In the genomic region with DNA sequence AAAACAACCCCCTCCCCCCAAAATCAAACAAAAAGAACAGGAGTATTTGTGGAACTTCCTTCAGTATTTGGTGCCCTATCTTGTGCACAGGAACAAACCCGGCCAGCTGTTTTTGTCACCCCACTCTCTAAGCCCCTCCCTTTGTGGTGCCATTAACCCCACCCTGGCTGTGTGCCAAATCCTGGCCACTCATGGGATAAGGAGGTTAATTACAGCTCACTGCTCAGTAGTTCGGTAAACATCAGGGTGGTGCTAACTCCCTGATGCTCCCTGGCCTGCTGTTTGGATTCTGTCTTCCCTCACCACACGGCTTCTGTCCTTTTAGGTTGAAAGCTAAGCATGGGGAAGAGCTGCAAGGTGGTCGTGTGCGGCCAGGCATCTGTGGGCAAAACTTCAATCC, we compare ENCODE assay signal across 8 mouse cellular contexts. TPM values are rescaled to one million over a fixed set of nuclear protein-coding genes. Genes with fewer than 3 reads are reported as not detected.
DNase-seq lines count a peak whose midpoint lies in the region; ATAC-seq lines count a peak whose summit lies in the region.

No protein-coding gene starts in this region.

- H3K27ac ChIP-seq in embryonic facial prominence, embryonic 14.5 days (replicated peaks; ENCODE audit: low read depth, low read length), result peak overlapping the region; percentile 89; the same call in 1 of the 2 replicates
- peak overlapping the region; percentile 49 for H3K27ac ChIP-seq in intestine, embryonic 15.5 days
- H3K27ac ChIP-seq in liver, embryonic 15.5 days (replicated peaks), result peak overlapping the region; percentile 78

- H3K9ac ChIP-seq in embryonic facial prominence, embryonic 14.5 days (ENCODE audit: low read depth, low read length), result peak overlapping the region; percentile 87
- H3K9ac ChIP-seq in intestine, embryonic 15.5 days, result peak overlapping the region; percentile 34; the same call in 1 of the 2 replicates
- peak overlapping the region; percentile 77; the same call in 1 of the 2 replicates for H3K9ac ChIP-seq in liver, embryonic 15.5 days

- H3K27me3 ChIP-seq in embryonic facial prominence, embryonic 14.5 days (replicated peaks; ENCODE audit: control insufficient read depth, insufficient read depth, low read length), result no peaks in the 10 kb centered on the region
- H3K27me3 ChIP-seq in intestine, embryonic 15.5 days (replicated peaks), result no peaks in the 10 kb centered on the region; the same call in 1 of the 2 replicates
- no peaks in the 10 kb centered on the region for H3K27me3 ChIP-seq in liver, embryonic 15.5 days

- DNase-seq in gastrocnemius, postnatal 14 days, result peak; percentile 55
- no peak for DNase-seq in gastrocnemius, adult 8-10 months (ENCODE audit: low spot score in 2 of 2)
- peak; percentile 79 for DNase-seq in embryonic facial prominence, embryonic 14.5 days (ENCODE audit: low spot score)
- DNase-seq in retina, embryonic 14.5 days (ENCODE audit: low spot score), result peak; percentile 59
- no peak for DNase-seq in layer of hippocampus, postnatal 25 days (ENCODE audit: extremely low spot score in 1 of 2, low spot score in 1 of 2)

- H3K9me3 ChIP-seq in embryonic facial prominence, embryonic 14.5 days (ENCODE audit: control insufficient read depth, low read length), result no peaks in the 10 kb centered on the region
- no peaks in the 10 kb centered on the region for H3K9me3 ChIP-seq in intestine, embryonic 15.5 days
- no peaks in the 10 kb centered on the region for H3K9me3 ChIP-seq in liver, embryonic 15.5 days (replicated peaks)

- ATAC-seq in embryonic facial prominence, embryonic 14.5 days (ENCODE audit: low read depth), result no peak
- no peak for ATAC-seq in intestine, embryonic 15.5 days
- no peak for ATAC-seq in liver, embryonic 15.5 days (ENCODE audit: insufficient read depth)
- no peak for ATAC-seq in CD4-positive, CD25-positive, alpha-beta regulatory T cell, adult 4 months

- intact Hi-C loops in gastrocnemius, postnatal 14 days (cut with DNase I; ENCODE audit: low total_unique reads), result no loop called here

- peak overlapping the region; percentile 79 for H3K4me3 ChIP-seq in embryonic facial prominence, embryonic 14.5 days (ENCODE audit: low read depth, low read length)
- peak overlapping the region; percentile 71 for H3K4me3 ChIP-seq in intestine, embryonic 15.5 days (replicated peaks)
- H3K4me3 ChIP-seq in liver, embryonic 15.5 days (replicated peaks), result peak overlapping the region; percentile 89

- peaks cover 12% of the 10 kb centered on the region for H3K4me1 ChIP-seq in embryonic facial prominence, embryonic 14.5 days (ENCODE audit: control insufficient read depth, insufficient read depth, low read length)
- H3K4me1 ChIP-seq in intestine, embryonic 15.5 days (replicated peaks), result peaks cover 29% of the 10 kb centered on the region
- H3K4me1 ChIP-seq in liver, embryonic 15.5 days (replicated peaks), result peaks cover 68% of the 10 kb centered on the region

- 53% methylated on average over 5 of the region's 5 CpGs for WGBS in embryonic facial prominence, embryonic 14.5 days
- WGBS in intestine, embryonic 15.5 days, result 36% methylated on average over 5 of the region's 5 CpGs
- WGBS in liver, embryonic 15.5 days (ENCODE audit: insufficient replicate concordance), result 46% methylated on average over 5 of the region's 5 CpGs

- H3K4me2 ChIP-seq in embryonic facial prominence, embryonic 14.5 days (ENCODE audit: low read depth, low read length), result peak overlapping the region; percentile 59
- H3K4me2 ChIP-seq in intestine, embryonic 15.5 days (replicated peaks), result peak overlapping the region; percentile 46
- H3K4me2 ChIP-seq in liver, embryonic 15.5 days, result peak overlapping the region; percentile 72

- H3K36me3 ChIP-seq in embryonic facial prominence, embryonic 14.5 days (ENCODE audit: control insufficient read depth, insufficient read depth, low read length), result peaks cover 28% of the 10 kb centered on the region; the same call in 1 of the 2 replicates
- peaks cover 10% of the 10 kb centered on the region; the same call in 1 of the 2 replicates for H3K36me3 ChIP-seq in intestine, embryonic 15.5 days
- peaks cover 20% of the 10 kb centered on the region for H3K36me3 ChIP-seq in liver, embryonic 15.5 days (replicated peaks)

RNA-seq across cellular contexts. Expression of gene Dnajc7, which starts 3.9 kb away (rescaled TPM):
- 100 to 1,000 TPM; 143 to 179 TPM for total RNA-seq in gastrocnemius, postnatal 14 days (2021)
- total RNA-seq in gastrocnemius, adult 8-10 months (2022), result 100 to 1,000 TPM in 2 of 4 experiments, 10 to 100 TPM in 2; 79.4 to 106 (median 95.5) TPM
- 58.2 and 64.5 TPM in 2 replicates for polyA plus RNA-seq in embryonic facial prominence, embryonic 14.5 days (2014; fragmentation: Nextera tagmentation; extraction: Ambion mirVana)
- 188 TPM in 2 replicates for polyA plus RNA-seq in intestine, embryonic 15.5 days (2015; fragmentation: Nextera tagmentation; extraction: Ambion mirVana)
- 61.0 and 66.8 TPM in 2 replicates for polyA plus RNA-seq in liver, embryonic 15.5 days (2015; fragmentation: Nextera tagmentation; extraction: Ambion mirVana)
- total RNA-seq in layer of hippocampus, postnatal 25 days (2021), result 100 to 1,000 TPM; 234 to 286 TPM
- polyA plus RNA-seq in CD4-positive, CD25-positive, alpha-beta regulatory T cell, adult 4 months (2017; shearing (Covaris generic)), result 100 to 1,000 TPM; 426 to 510 TPM

RNA-seq across cellular contexts. Expression of gene Nkiras2, which starts 4.8 kb away (rescaled TPM):
- 10 to 100 TPM; 21.2 to 23.4 TPM for total RNA-seq in gastrocnemius, postnatal 14 days (2021)
- total RNA-seq in gastrocnemius, adult 8-10 months (2022), result 10 to 100 TPM; 18.1 to 18.9 (median 18.6) TPM
- 67.1 and 81.0 TPM in 2 replicates for polyA plus RNA-seq in embryonic facial prominence, embryonic 14.5 days (2014; fragmentation: Nextera tagmentation; extraction: Ambion mirVana)
- 57.6 and 65.0 TPM in 2 replicates for polyA plus RNA-seq in intestine, embryonic 15.5 days (2015; fragmentation: Nextera tagmentation; extraction: Ambion mirVana)
- polyA plus RNA-seq in liver, embryonic 15.5 days (2015; fragmentation: Nextera tagmentation; extraction: Ambion mirVana), result 18.8 and 19.2 TPM in 2 replicates
- total RNA-seq in layer of hippocampus, postnatal 25 days (2021), result 10 to 100 TPM; 15.1 to 16.5 TPM
- polyA plus RNA-seq in CD4-positive, CD25-positive, alpha-beta regulatory T cell, adult 4 months (2017; shearing (Covaris generic)), result 10 to 100 TPM; 27.1 to 30.3 TPM

RNA-seq across cellular contexts. Expression of gene Cnp, which starts 49.2 kb away (rescaled TPM):
- total RNA-seq in gastrocnemius, postnatal 14 days (2021), result 10 to 100 TPM; 10.7 to 32.2 TPM
- total RNA-seq in gastrocnemius, adult 8-10 months (2022), result 1 to 10 TPM; 2.3 to 5.5 (median 4.2) TPM
- 33.6 and 37.3 TPM in 2 replicates for polyA plus RNA-seq in embryonic facial prominence, embryonic 14.5 days (2014; fragmentation: Nextera tagmentation; extraction: Ambion mirVana)
- 32.1 and 34.4 TPM in 2 replicates for polyA plus RNA-seq in intestine, embryonic 15.5 days (2015; fragmentation: Nextera tagmentation; extraction: Ambion mirVana)
- 14.2 and 15.1 TPM in 2 replicates for polyA plus RNA-seq in liver, embryonic 15.5 days (2015; fragmentation: Nextera tagmentation; extraction: Ambion mirVana)
- total RNA-seq in layer of hippocampus, postnatal 25 days (2021), result 100 to 1,000 TPM; 365 to 435 TPM
- polyA plus RNA-seq in CD4-positive, CD25-positive, alpha-beta regulatory T cell, adult 4 months (2017; shearing (Covaris generic)), result 100 to 1,000 TPM; 185 to 348 TPM

Comparison
In these comparisons a context has a peak if more than half of its experiments do, and no peak if none do; other contexts are left out.
1. DNase-seq: peak in gastrocnemius, postnatal 14 days (single experiment), embryonic facial prominence, embryonic 14.5 days (single experiment) and retina, embryonic 14.5 days (single experiment); none in gastrocnemius, adult 8-10 months (0 of 2) and layer of hippocampus, postnatal 25 days (0 of 2).
2. H3K9ac ChIP-seq: peak in every context shown above with its lines; median percentile 87 in embryonic facial prominence, embryonic 14.5 days; 77 in liver, embryonic 15.5 days; 34 in intestine, embryonic 15.5 days.
3. Peak in every context shown above with its lines, with median percentiles within 50 percentile points of each other: H3K27ac ChIP-seq, H3K4me2 ChIP-seq and H3K4me3 ChIP-seq.